Mouse (Mus musculus) G1E (cell line): ENCODE measurements around the gene Gba.

Experiments
- CTCF ChIP-seq: IDR thresholded peaks from 2 replicates; pipeline ENCODE4 v1.5.1; 2012; ENCODE audit warnings: low read depth, low read length, inconsistent platforms, mixed read lengths
- POLR2AphosphoS5 ChIP-seq: IDR thresholded peaks from 2 replicates; pipeline ENCODE4 v1.6.1; 2012; ENCODE audit warnings: low read depth, low read length, inconsistent platforms; ENCODE audit not compliant: insufficient replicate concordance
- TAL1 ChIP-seq: conservative IDR thresholded peaks from 2 replicates; pipeline ENCODE4 v1.6.1; 2012; ENCODE audit warnings: low read depth, low read length, inconsistent platforms, mixed read lengths

DNA sequence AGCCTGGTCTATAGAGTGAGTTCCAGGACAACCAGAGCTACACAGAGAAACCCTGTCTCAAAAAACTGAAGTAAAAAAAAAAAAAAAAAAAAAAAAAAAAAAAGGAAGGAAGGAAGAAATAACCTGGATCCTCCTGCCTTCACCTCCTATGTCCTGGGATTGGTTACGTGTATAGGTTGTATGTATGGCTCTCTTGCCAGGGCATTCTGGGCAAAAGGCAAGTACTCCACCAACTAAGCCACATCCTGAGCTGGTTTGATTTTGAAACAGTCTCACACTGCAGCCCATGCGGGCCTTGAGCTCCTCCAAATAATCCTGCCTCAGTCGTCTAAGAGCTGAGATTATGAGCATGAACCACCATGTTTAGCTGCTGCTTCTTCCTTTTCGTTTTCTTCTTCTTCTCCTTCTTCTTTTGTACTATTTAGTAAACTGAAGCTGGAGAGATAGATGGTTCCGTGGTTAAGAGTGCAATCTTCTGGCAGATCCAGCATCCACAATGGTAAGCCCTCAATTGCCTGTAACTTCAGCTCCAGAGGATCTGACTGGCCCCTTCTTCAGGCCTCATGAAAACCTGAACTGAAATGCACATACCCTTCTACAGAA is 39.0 kb upstream of the Gba start:
- no peak for TF ChIP-seq CTCF
- TF ChIP-seq TAL1: no peak
- TF ChIP-seq POLR2AphosphoS5: no peak
